Mouse (Mus musculus) Patski (cell line): Measurements from ENCODE around the gene Pdcd11. TPM values are rescaled to one million over a fixed set of nuclear protein-coding genes. Genes with fewer than 3 reads are reported as not detected.

ENCODE experiments used
- ATAC-seq: fragments of 100-300 bp; one replicate; pipeline ENCODE4 v1.8.0; 2021
- CTCF ChIA-PET: fragments of 350-600 bp; sonication (Branson Sonifier 250); formaldehyde crosslinking; loops from one replicate; lab custom pipeline; 2022; ENCODE audit warnings: inconsistent platforms; lab: Charles Lee
- POLR2A ChIA-PET: fragments of 350-600 bp; sonication (Branson Sonifier 250); formaldehyde crosslinking; loops from one replicate; lab custom pipeline; 2022; ENCODE audit warnings: antibody characterized with exemption, inconsistent platforms; lab: Charles Lee
- DNase-seq: peaks from one replicate; pipeline ENCODE4 v3.0.0-alpha.2; 2011; ENCODE audit warnings: low read depth, low spot score
- H3K27me3 ChIP-seq: fragments of 371-371 bp; one replicate; pipeline ENCODE4 v1.5.1; 2021
- CTCF ChIP-seq: fragments of 100-300 bp; IDR thresholded peaks from one replicate; pipeline ENCODE4 v1.5.1; 2021
- in situ Hi-C: fragments of 300-500 bp; cut with MboI; formaldehyde crosslinking; loops from 3 replicates; pipeline ENCODE4 v1.11.1; 2018; ENCODE audit warnings: low pct_unique_long_range_greater_than_20kb, mixed read lengths
- polyA plus RNA-seq: library from polyadenylated mRNA; unstranded; gene quantifications from one replicate; pipeline ENCODE4 v1.2.3, GENCODE M21; 2021

Gene Pdcd11
- polyA plus RNA-seq, 1 experiment from 2014 or later = 29.3 TPM

GRCm38 (mm10) chr19:47179272-47179809 is 88.8 kb downstream of the Pdcd11 start:
- DNase-seq (no peak), ATAC-seq (no peak)
- POLR2A ChIA-PET = no interaction called here
- TF ChIP-seq CTCF = no peak
- peaks cover 48% of the 10 kb centered on the region for H3K27me3 ChIP-seq
- CTCF ChIA-PET = no interaction called here
- in situ Hi-C loops = loop anchor here (5.0 kb wide), 2 partner anchors 78 to 153 kb away; no protein-coding TSS in a partner anchor

- POLR2A ChIA-PET = no interaction called here
Observed at GRCm38 (mm10) chr19:47180011-47180410, 89.4 kb downstream of the Pdcd11 start.

More at GRCm38 (mm10) chr19:47180011-47180410, 89.4 kb downstream of the Pdcd11 start:
- no peak for DNase-seq
- H3K27me3 ChIP-seq = peaks cover 48% of the 10 kb centered on the region
- no peak for ATAC-seq
- no peak for TF ChIP-seq CTCF
- CTCF ChIA-PET = no interaction called here
- in situ Hi-C loops = no loop called here

Other genes starting within 250 kb of the Pdcd11 start
- gene Ina, start 76.1 kb upstream of the Pdcd11 start, polyA plus RNA-seq = 1.5 TPM
- 99.6 TPM for gene Nt5c2, start 75.6 kb upstream of the Pdcd11 start, polyA plus RNA-seq
- gene Pcgf6, start 39.9 kb upstream of the Pdcd11 start, polyA plus RNA-seq = 24.9 TPM
- 4.1 TPM for gene Taf5, start 23.0 kb upstream of the Pdcd11 start, polyA plus RNA-seq
- 714 TPM for gene Usmg5, start 121 bp upstream of the Pdcd11 start, polyA plus RNA-seq
- 0.05 TPM for gene Calhm2, start 47.5 kb downstream of the Pdcd11 start, polyA plus RNA-seq
- gene Calhm1, start 53.5 kb downstream of the Pdcd11 start, polyA plus RNA-seq = not detected
- gene Calhm3, start 67.0 kb downstream of the Pdcd11 start, polyA plus RNA-seq = not detected
- gene Neurl1a, start 88.1 kb downstream of the Pdcd11 start, polyA plus RNA-seq = 0.28 TPM